ENCODE assay signal across 9 mouse cellular contexts in genomic region chr5:137350205-137351057, GRCm38 (mm10). TPM values are rescaled to one million over a fixed set of nuclear protein-coding genes. Genes with fewer than 3 reads are reported as not detected.
DNase-seq lines count a peak whose midpoint lies in the region; ATAC-seq and TF ChIP-seq lines count a peak whose summit lies in the region.
"Had no signal": no experiment of that assay in that cellular context is flagged by ENCODE, and none has a peak within 500 bp of the region (broad histone marks: within the 10 kb centered on the region; RNA-seq: fewer than 3 reads in every experiment).

No protein-coding gene starts in this region.

- H3K4me1 ChIP-seq in lung, embryonic 16.5 days (replicated peaks; ENCODE audit: control insufficient read depth, insufficient read depth, low read length): peaks cover 51% of the 10 kb centered on the region
- no peaks in the 10 kb centered on the region; the same call in 1 of the 2 replicates for H3K4me1 ChIP-seq in embryonic fibroblast, embryonic 13.5 days (ENCODE audit: control insufficient read depth, insufficient read depth, low read length)
- peaks cover 70% of the 10 kb centered on the region for H3K4me1 ChIP-seq in limb, embryonic 12.5 days (replicated peaks)
- H3K4me1 ChIP-seq in small intestine, adult 2 months (ENCODE audit: control insufficient read depth, insufficient read depth, insufficient read length, low read length): peaks cover 13% of the 10 kb centered on the region

- H3K4me3 ChIP-seq in lung, embryonic 16.5 days (ENCODE audit: low read length): peak overlapping the region; percentile 90
- H3K4me3 ChIP-seq in embryonic fibroblast, embryonic 13.5 days (ENCODE audit: insufficient read depth, low read length): peak overlapping the region; percentile 91
- H3K4me3 ChIP-seq in limb, embryonic 12.5 days (replicated peaks): peak overlapping the region; percentile 89
- peak overlapping the region; percentile 72 for H3K4me3 ChIP-seq in small intestine, adult 2 months (ENCODE audit: low read depth, low read length)

- peaks cover 13% of the 10 kb centered on the region for H3K36me3 ChIP-seq in lung, embryonic 16.5 days (ENCODE audit: control insufficient read depth, insufficient read depth, low read length)
- H3K36me3 ChIP-seq in limb, embryonic 12.5 days: peaks cover 21% of the 10 kb centered on the region
- peaks cover 11% of the 10 kb centered on the region for H3K36me3 ChIP-seq in small intestine, adult 2 months (ENCODE audit: control insufficient read depth, insufficient read depth, low read length)

- H3K9ac ChIP-seq in lung, embryonic 16.5 days (ENCODE audit: low read length): peak overlapping the region; percentile 99
- peak overlapping the region; percentile 97 for H3K9ac ChIP-seq in limb, embryonic 12.5 days (replicated peaks)

- no peak; the same call in 1 of the 2 replicates for TF ChIP-seq POLR2A in embryonic fibroblast, embryonic 13.5 days (IDR thresholded peaks at IDR 0.05; ENCODE audit: low read depth, low read length)
- no peak for TF ChIP-seq POLR2A in small intestine, adult 2 months (IDR thresholded peaks at IDR 0.05; ENCODE audit: low read depth, low read length)

- WGBS in lung, embryonic 16.5 days: under 1% methylated on average over 55 of the region's 55 CpGs
- WGBS in limb, embryonic 12.5 days: under 1% methylated on average over 55 of the region's 55 CpGs
- WGBS in small intestine, adult 2 months: 1% methylated on average over 55 of the region's 55 CpGs

- peak overlapping the region; percentile 99 for H3K27ac ChIP-seq in lung, embryonic 16.5 days (ENCODE audit: low read length)
- peak overlapping the region; percentile 54 for H3K27ac ChIP-seq in embryonic fibroblast, embryonic 13.5 days (ENCODE audit: insufficient read depth, low read length)
- H3K27ac ChIP-seq in limb, embryonic 12.5 days: peak overlapping the region; percentile 99
- peak overlapping the region; percentile 67 for H3K27ac ChIP-seq in small intestine, adult 2 months (ENCODE audit: insufficient read depth, low read depth, low read length)

- H3K27me3 ChIP-seq in lung, embryonic 16.5 days (ENCODE audit: control insufficient read depth, insufficient read depth, low read depth, low read length): no peaks in the 10 kb centered on the region
- H3K27me3 ChIP-seq in limb, embryonic 12.5 days: no peaks in the 10 kb centered on the region; the same call in 1 of the 2 replicates
- H3K27me3 ChIP-seq in small intestine, adult 2 months (ENCODE audit: control insufficient read depth, insufficient read depth, low read length): no peaks in the 10 kb centered on the region

- no peak for DNase-seq in lung, postnatal 10 days
- no peak for DNase-seq in layer of hippocampus, adult 8-10 months (ENCODE audit: low spot score in 2 of 2)
- no peak for DNase-seq in kidney, adult 11 months

- ATAC-seq in lung, embryonic 16.5 days (ENCODE audit: low read depth): peak; percentile 35
- ATAC-seq in limb, embryonic 12.5 days (ENCODE audit: insufficient number of reproducible peaks, insufficient read depth, low FRiP score, low TSS enrichment, low read depth): peak; percentile 58
- ATAC-seq in erythroid progenitor cell, adult 5-6 weeks (replicated peaks; ENCODE audit: low FRiP score, poor library complexity, severe bottlenecking): no peak

- no peak for TF ChIP-seq CTCF in embryonic fibroblast, embryonic 13.5 days (IDR thresholded peaks at IDR 0.05; ENCODE audit: borderline replicate concordance, insufficient read depth, low read length)
- TF ChIP-seq CTCF in small intestine, adult 2 months (IDR thresholded peaks at IDR 0.05; ENCODE audit: extremely low read depth, insufficient read length, insufficient replicate concordance, low read depth, low read length): no peak

- H3K9me3 ChIP-seq in lung, embryonic 16.5 days (ENCODE audit: control insufficient read depth, low read length): no peaks in the 10 kb centered on the region
- H3K9me3 ChIP-seq in limb, embryonic 12.5 days: no peaks in the 10 kb centered on the region

- peak overlapping the region; percentile 62 for H3K4me2 ChIP-seq in lung, embryonic 16.5 days (ENCODE audit: low read depth, low read length)
- peak overlapping the region; percentile 92 for H3K4me2 ChIP-seq in limb, embryonic 12.5 days

RNA-seq across cellular contexts. Expression of gene Ephb4, which starts 0.5 kb away (rescaled TPM):
- polyA plus RNA-seq in lung, embryonic 16.5 days (2015; fragmentation: Nextera tagmentation; extraction: Ambion mirVana): 50.7 and 56.9 TPM in 2 replicates
- 36.2 and 43.4 TPM in 2 replicates for polyA plus RNA-seq in embryonic fibroblast, embryonic 13.5 days (2011; ENCODE audit: insufficient read length, low read depth, missing spikeins)
- polyA plus RNA-seq in limb, embryonic 12.5 days (2016; fragmentation: Nextera tagmentation; extraction: Ambion mirVana): 86.9 and 99.6 TPM in 2 replicates
- polyA plus RNA-seq in small intestine, adult 2 months (2012; rRNA removed): 14.8 and 27.5 TPM in 2 replicates
- 0.42 TPM in 1 of 2 replicates, not detected in the other for total RNA-seq in erythroid progenitor cell, adult 5-6 weeks (2015; ENCODE audit: low replicate concordance)
- total RNA-seq in erythroid progenitor cell, adult 5-6 weeks (2017; ENCODE audit: low replicate concordance): not detected in 2 replicates
- total RNA-seq in layer of hippocampus, adult 8-10 months (2022): 1 to 10 TPM; 5.6 to 7.2 (median 5.9) TPM
- total RNA-seq: neutrophil, adult 5-6 weeks had no signal

RNA-seq across cellular contexts. Expression of gene Slc12a9, which starts 17.0 kb away (rescaled TPM):
- 11.6 and 12.5 TPM in 2 replicates for polyA plus RNA-seq in lung, embryonic 16.5 days (2015; fragmentation: Nextera tagmentation; extraction: Ambion mirVana)
- polyA plus RNA-seq in embryonic fibroblast, embryonic 13.5 days (2011; ENCODE audit: insufficient read length, low read depth, missing spikeins): 7.2 and 7.7 TPM in 2 replicates
- polyA plus RNA-seq in limb, embryonic 12.5 days (2016; fragmentation: Nextera tagmentation; extraction: Ambion mirVana): 13.8 and 16.3 TPM in 2 replicates
- 9.2 and 14.8 TPM in 2 replicates for polyA plus RNA-seq in small intestine, adult 2 months (2012; rRNA removed)
- 0.72 and 1.7 TPM in 2 replicates for total RNA-seq in erythroid progenitor cell, adult 5-6 weeks (2015; ENCODE audit: low replicate concordance)
- total RNA-seq in erythroid progenitor cell, adult 5-6 weeks (2017; ENCODE audit: low replicate concordance): 0.15 and 0.64 TPM in 2 replicates
- 10 to 100 TPM; 25.6 to 37.8 (median 32.0) TPM for total RNA-seq in layer of hippocampus, adult 8-10 months (2022)

RNA-seq across cellular contexts. Expression of gene Trip6, which starts 36.2 kb away (rescaled TPM):
- 90.5 and 94.0 TPM in 2 replicates for polyA plus RNA-seq in lung, embryonic 16.5 days (2015; fragmentation: Nextera tagmentation; extraction: Ambion mirVana)
- polyA plus RNA-seq in embryonic fibroblast, embryonic 13.5 days (2011; ENCODE audit: insufficient read length, low read depth, missing spikeins): 32.5 and 42.9 TPM in 2 replicates
- polyA plus RNA-seq in limb, embryonic 12.5 days (2016; fragmentation: Nextera tagmentation; extraction: Ambion mirVana): 81.6 and 86.9 TPM in 2 replicates
- polyA plus RNA-seq in small intestine, adult 2 months (2012; rRNA removed): 7.6 and 8.2 TPM in 2 replicates
- total RNA-seq in erythroid progenitor cell, adult 5-6 weeks (2015; ENCODE audit: low replicate concordance): 1.4 TPM in 1 of 2 replicates, not detected in the other
- total RNA-seq in erythroid progenitor cell, adult 5-6 weeks (2017; ENCODE audit: low replicate concordance): 1.8 and 7.2 TPM in 2 replicates
- 1 to 10 TPM; 6.1 to 8.0 (median 6.7) TPM for total RNA-seq in layer of hippocampus, adult 8-10 months (2022)

RNA-seq across cellular contexts. Expression of gene Srrt, which starts 43.0 kb away (rescaled TPM):
- 141 and 144 TPM in 2 replicates for polyA plus RNA-seq in lung, embryonic 16.5 days (2015; fragmentation: Nextera tagmentation; extraction: Ambion mirVana)
- 93.6 and 108 TPM in 2 replicates for polyA plus RNA-seq in embryonic fibroblast, embryonic 13.5 days (2011; ENCODE audit: insufficient read length, low read depth, missing spikeins)
- 182 and 185 TPM in 2 replicates for polyA plus RNA-seq in limb, embryonic 12.5 days (2016; fragmentation: Nextera tagmentation; extraction: Ambion mirVana)
- 60.3 and 109 TPM in 2 replicates for polyA plus RNA-seq in small intestine, adult 2 months (2012; rRNA removed)
- total RNA-seq in erythroid progenitor cell, adult 5-6 weeks (2015; ENCODE audit: low replicate concordance): 235 and 247 TPM in 2 replicates
- 557 and 577 TPM in 2 replicates for total RNA-seq in erythroid progenitor cell, adult 5-6 weeks (2017; ENCODE audit: low replicate concordance)
- 100 to 1,000 TPM; 220 to 278 (median 242) TPM for total RNA-seq in layer of hippocampus, adult 8-10 months (2022)

RNA-seq across cellular contexts. Expression of gene Ufsp1, which starts 56.0 kb away (rescaled TPM):
- polyA plus RNA-seq in lung, embryonic 16.5 days (2015; fragmentation: Nextera tagmentation; extraction: Ambion mirVana): 5.1 and 5.6 TPM in 2 replicates
- 4.4 and 7.7 TPM in 2 replicates for polyA plus RNA-seq in embryonic fibroblast, embryonic 13.5 days (2011; ENCODE audit: insufficient read length, low read depth, missing spikeins)
- 6.7 and 6.8 TPM in 2 replicates for polyA plus RNA-seq in limb, embryonic 12.5 days (2016; fragmentation: Nextera tagmentation; extraction: Ambion mirVana)
- polyA plus RNA-seq in small intestine, adult 2 months (2012; rRNA removed): 7.0 and 10.9 TPM in 2 replicates
- 50.8 and 61.2 TPM in 2 replicates for total RNA-seq in erythroid progenitor cell, adult 5-6 weeks (2015; ENCODE audit: low replicate concordance)
- total RNA-seq in erythroid progenitor cell, adult 5-6 weeks (2017; ENCODE audit: low replicate concordance): 27.8 and 30.2 TPM in 2 replicates
- total RNA-seq in layer of hippocampus, adult 8-10 months (2022): 10 to 100 TPM in 3 of 4 experiments, 1 to 10 TPM in 1; 7.4 to 14.7 (median 12.7) TPM
